Mouse (Mus musculus) hindlimb bud, embryonic 11.5 days (tissue): Measurements from ENCODE around the gene C2cd3.

Experiments used
- DNase-seq: peaks from one replicate; pipeline ENCODE4 v3.0.0-alpha.2; 2012; ENCODE audit warnings: low read depth, low spot score; ENCODE audit errors: extremely low spot score

Gene C2cd3

DNA sequence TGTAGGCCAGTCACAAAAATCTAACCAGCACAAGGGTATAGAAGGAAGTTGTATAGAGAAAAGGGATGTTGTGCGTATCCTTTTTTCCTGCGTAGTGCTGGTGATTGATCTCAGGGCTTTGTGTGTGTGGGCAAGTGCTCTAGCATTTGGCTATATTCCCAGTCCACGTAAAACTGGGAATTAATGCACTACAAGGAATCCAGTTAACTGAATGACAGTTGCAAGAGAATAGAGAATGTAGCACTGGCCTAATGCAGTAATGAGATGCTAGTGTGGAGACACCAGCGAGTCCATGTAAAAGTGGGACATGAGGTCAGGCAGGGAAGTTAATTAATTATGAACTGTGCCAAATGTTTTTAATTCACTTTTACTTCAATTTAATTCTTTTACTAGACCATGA lies 30.7 kb downstream of the C2cd3 start:
- DNase-seq: no peak

DNA sequence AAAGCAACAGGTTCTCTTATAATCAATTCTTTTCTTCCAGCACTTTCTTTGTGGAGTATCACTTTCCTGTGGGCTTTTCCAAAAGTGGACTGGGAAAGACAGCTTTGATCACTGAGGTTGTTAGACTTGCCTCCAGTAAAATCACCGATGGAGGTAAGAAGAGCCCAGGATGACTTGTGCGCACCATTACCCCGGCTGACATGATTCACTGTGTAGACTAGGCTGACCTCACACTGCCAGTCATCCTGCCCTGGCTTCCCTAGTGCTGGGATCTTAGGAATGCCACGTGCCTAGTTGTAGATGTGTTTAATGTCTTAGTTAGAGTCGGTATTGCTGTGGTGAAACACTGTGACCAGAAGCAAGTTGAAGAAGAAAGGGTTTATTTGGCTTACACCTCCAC lies 35.6 kb downstream of the C2cd3 start:
- DNase-seq: no peak

DNA sequence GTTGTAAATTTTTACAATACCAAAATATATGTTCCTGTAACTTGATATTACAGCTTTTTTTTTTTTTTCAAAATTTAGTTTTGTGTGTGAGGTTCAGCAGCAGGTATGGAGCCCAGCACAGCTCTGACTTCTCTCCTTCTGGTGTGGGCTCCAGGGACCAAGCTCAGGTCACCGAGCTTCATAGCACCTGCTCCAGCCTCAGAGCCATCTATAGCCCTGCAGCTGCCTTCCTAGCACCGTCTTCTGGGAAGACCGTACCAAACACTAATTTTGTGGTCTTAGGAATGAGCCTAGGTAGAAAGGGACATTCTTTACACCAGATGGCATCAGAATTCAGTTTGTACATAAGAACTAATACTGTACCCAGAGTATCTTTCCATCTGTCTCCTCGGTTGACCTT lies 36.7 kb downstream of the C2cd3 start:
- DNase-seq: no peak

DNA sequence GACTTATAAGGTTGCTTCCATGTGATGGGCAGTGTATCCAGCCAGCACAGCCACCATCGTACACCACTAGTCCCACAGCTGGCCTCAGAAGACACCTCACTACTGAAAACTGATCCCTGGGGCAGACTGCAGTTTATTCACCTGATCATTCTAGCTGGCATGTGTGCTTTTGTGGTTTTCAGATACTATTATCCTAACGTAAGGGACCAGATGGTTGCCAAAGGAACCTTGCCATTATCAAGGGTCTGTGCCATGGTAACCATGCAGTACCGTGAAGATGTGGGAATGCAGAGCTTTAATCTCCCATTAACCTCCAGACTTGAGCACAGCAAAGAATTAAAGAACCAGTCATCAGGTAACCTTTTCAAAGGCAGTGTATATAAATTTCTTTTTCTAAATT lies 53.8 kb downstream of the C2cd3 start:
- no peak for DNase-seq

DNA sequence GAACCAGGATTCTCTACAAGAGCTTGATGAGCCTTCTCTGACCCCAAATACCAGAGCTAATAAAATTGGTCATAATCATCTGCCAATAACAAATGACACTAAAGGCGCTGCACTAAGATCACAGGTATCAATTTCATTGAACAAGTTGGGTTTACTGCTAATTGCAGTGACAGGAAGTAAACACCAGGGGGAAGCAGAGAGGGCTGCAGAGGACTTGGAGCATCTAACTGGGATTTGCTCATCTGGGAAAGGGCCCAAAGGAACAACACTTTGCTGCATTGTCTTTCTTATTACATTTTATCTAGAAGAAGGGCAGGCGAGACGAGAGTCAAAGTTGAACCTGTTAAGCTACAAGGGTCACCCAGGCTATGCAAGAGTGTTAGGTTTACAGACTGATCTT lies 57.1 kb downstream of the C2cd3 start:
- DNase-seq: peak; percentile 16

- DNase-seq: no peak
Measured at GRCm38 (mm10) chr7:100429911-100430310, 57.9 kb downstream of the C2cd3 start.

GRCm38 (mm10) chr7:100431103-100431502 lies 59.1 kb downstream of the C2cd3 start:
- no peak for DNase-seq

- DNase-seq: no peak
Measured at GRCm38 (mm10) chr7:100433295-100433694, 61.3 kb downstream of the C2cd3 start.

- DNase-seq: no peak
Measured at GRCm38 (mm10) chr7:100443728-100444127, 71.7 kb downstream of the C2cd3 start.

DNA sequence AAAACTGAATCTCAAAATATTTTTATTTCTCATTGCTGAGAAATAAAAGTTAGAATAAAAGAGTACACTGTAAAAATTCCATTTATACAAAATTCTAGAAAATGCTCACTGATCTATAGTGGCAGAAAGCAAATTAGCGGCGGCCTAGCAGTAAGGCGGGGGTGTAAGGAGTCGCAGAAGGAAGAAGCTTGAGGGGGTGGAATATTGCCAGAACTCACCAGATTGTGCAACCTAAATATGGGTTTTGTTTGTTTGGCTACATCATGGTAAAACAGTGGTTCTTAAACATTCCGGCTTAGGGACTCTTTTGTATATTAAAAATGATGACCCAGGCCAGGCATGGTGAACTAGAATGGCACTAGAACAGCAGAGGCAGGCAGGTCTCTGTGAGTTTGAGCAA lies 74.2 kb downstream of the C2cd3 start:
- DNase-seq: no peak

DNA sequence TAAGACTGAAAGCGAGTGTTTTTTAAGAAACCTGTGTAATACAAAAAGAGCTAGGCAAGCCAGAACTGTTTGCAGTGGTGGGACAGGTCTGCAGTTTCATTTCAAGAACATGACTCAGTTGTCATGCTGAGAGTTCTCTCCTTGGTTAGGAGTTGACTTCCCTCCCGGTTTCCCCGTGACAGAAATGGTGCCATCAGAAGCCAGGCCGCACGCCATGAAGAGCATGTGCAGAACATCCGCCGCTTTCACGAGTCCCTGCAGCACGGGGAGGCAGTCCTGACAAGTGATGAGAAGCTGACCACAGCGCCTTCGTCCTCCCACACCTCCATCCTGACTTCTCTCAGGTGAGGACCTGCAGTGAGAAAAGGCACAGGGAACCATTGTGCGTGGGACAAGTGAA lies 76.5 kb downstream of the C2cd3 start:
- DNase-seq: no peak

DNA sequence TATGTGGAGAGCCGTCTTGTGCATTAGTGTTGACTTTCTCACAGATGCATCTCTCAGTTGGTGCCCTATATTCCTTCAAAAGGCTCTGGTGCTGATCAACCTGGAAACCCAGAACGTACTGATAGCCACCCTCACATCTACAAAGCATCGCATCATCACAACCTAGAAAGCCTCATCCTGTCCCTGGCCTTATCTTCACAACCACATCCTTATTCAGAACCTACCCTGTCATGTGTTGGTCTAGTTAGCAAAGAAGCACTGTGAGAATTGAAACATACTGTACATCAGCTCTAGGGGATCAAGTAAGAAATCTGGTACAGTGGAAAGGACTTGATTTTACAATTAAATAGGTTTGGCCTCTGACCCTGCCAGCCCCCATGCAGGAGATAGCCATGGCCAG lies 77.0 kb downstream of the C2cd3 start:
- DNase-seq: no peak

- DNase-seq: no peak
Measured at GRCm38 (mm10) chr7:100458153-100458552, 86.1 kb downstream of the C2cd3 start.

DNA sequence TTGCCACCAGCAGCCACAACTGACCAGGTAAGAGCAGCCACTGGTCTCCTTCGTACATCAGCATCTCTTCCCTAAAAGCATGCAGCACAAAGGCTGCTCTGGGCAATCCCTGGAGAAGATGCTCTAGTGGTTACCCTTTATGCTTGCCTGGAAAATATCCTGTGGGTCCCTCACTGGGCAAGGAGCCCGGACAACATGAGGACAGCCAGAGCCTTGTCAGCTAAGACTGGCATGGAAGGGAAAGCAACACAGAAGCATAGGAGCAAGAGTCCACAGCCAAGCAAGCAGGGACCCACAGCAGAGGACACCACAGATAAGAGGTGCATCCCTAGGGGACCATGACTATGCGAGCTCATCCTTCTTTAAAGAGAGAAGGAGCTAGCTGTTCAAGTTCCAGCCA lies 87.8 kb downstream of the C2cd3 start:
- no peak for DNase-seq

GRCm38 (mm10) chr7:100461621-100462151 lies 89.7 kb downstream of the C2cd3 start:
- no peak for DNase-seq

GRCm38 (mm10) chr7:100463194-100463593 lies 91.2 kb downstream of the C2cd3 start:
- no peak for DNase-seq

DNA sequence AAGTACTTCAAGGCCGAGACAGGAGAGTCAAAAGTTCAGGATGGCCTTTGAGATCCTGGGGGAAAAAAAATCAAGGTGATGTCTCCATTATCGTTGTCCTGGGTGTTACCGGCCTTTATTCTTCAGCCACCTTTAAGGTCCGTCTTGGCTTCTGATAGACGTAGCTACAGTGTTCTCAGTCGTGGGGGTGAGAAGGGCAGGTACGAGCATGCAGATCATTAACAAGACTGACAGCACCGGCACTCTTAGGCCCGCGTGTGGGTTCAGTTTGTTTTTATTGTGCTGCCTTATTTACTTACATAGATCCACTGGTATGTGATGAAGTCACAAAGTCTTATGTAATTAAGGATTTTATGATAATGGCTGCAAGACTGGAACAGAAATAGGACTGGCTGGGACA lies 91.7 kb downstream of the C2cd3 start:
- DNase-seq: no peak

- no peak for DNase-seq
Measured at GRCm38 (mm10) chr7:100464248-100464647, 92.2 kb downstream of the C2cd3 start.

- DNase-seq: no peak
Measured at GRCm38 (mm10) chr7:100465248-100465647, 93.2 kb downstream of the C2cd3 start.

- no peak for DNase-seq
Measured at GRCm38 (mm10) chr7:100465656-100466309, 93.8 kb downstream of the C2cd3 start.

DNA sequence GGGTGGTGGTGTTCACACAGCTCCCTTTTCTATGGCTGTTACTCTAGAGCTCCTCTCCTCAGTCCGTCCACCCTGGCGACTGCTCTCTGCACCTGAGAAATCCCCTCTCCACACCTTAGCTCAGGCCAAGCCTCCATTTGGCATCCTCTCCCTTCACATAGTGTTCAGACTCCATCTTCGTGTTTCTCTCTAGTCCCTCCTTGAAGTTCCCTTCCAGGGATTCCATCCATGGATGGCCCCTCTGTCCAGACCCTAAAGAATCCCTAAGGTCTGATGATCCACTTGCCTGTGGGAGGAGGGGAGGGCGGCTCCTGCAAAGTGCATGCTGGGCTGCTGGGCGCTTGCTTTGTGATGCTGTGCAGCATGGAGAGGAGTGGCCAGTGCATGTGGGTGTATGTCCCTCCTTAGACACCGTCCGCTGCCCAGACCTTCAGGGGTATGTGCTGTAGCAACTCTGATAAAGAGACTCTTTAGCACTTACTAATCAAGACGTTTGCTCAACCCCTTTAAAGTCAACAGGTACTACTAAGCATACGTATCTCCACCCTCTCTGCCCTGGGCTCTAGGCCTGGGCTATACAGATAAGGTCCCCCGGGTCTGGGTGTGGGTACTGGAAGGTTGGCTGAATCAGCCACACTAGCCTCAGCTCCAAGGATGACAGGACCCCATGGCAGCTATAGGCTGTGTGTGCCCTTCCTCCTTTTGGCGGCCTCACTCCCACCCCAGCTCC lies 94.9 kb downstream of the C2cd3 start:
- no peak for DNase-seq

DNA sequence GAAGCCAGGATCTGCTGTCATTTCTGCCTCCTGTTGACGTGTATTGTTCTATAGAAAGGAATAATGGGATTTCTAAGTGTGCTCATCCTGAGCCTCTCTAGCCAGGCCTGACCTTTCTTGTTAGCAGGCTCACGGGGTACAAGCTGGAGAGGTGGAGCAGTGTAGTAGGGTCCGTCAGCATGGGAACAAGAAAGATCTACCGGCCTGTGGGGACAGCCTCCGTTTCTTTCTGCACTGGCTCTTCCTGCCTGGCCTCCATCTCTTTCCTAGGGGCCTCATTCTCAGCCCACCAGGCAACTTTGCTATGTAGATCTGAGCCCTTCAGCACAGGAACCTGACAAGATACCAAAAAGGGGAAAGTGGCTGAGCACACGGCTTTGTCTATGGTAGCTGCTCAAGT lies 96.7 kb downstream of the C2cd3 start:
- DNase-seq: no peak

DNA sequence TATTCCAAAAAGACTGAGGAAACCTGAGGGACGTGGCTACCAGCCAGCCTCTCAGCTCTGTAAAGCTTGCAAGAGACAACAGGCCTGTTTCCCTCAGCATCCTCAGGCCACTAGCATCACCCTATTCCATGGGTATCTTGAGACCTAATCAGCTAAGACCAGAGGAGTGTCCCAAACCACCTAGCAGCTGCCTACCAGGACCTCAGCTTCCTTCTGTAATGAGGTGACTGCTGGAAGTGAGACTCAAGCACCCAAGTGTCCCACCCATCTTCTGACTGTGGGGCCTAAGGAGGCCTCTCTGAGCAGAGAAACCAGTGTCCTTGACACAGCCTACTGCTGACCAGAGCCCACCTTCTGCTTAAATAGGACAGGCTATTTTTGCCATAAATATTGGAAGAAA lies 97.5 kb downstream of the C2cd3 start:
- no peak for DNase-seq
